Mouse (Mus musculus): ENCODE data around the gene Trp53rka. TPM values are rescaled to one million over a fixed set of nuclear protein-coding genes. Genes with fewer than 3 reads are reported as not detected.

Gene Trp53rka
- total and polyA plus RNA-seq, 2 experiments from 2014 or later: 35.0 to 39.7 TPM

DNA sequence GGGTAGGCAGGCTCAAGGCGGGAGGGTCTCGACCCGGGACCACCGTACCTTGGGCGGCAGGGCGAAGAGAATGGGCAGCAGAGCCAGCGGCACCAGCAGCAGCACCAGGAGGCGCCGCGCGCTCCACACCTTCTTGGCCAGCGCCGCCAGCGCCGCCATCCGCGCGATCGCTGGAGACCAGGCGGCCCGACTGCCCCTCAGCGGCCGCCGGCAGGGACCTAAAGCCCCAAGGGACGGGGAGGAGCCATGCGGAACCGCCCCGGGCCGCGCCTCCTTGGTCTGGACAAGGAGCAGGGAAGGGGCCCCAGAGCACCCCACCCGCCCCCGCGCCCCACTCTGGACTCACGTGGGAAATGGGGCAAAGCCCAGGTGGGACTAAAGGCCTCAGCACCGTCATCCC is 20.1 kb downstream of the Trp53rka start, which contains the start of gene Slc13a3:
Gene Slc13a3 (minus strand): TSS at position 228 of the 400 bp plus-strand sequence.
- no peaks in the 10 kb centered on the region for H3K36me3 ChIP-seq (ENCODE audit: insufficient read depth, low read length)
- DNase-seq (ENCODE audit: low spot score) (peak; percentile 36), ATAC-seq (peak; percentile 53; the same call in 1 of the 2 replicates)
- H3K27ac ChIP-seq: no peak within 1 kb of the TSS
- no peaks in the 10 kb centered on the region; the same call in 1 of the 2 replicates for H3K27me3 ChIP-seq (ENCODE audit: insufficient read depth, low read length)
- no peaks in the 10 kb centered on the region for H3K9me3 ChIP-seq (ENCODE audit: low read length)
- no peak for TF ChIP-seq CTCF (IDR thresholded peaks at IDR 0.05; ENCODE audit: low read depth)
- peak within 1 kb of the TSS; percentile 21; the same call in 1 of the 2 replicates for H3K9ac ChIP-seq (replicated peaks; ENCODE audit: low read length)
- peak within 1 kb of the TSS; percentile 18; the same call in 1 of the 2 replicates for H3K4me3 ChIP-seq (ENCODE audit: low read length)
- no peaks in the 10 kb centered on the region for H3K4me1 ChIP-seq (ENCODE audit: insufficient read depth, low read length)
- WGBS: 2% methylated on average over 32 of the region's 35 CpGs
- peak within 1 kb of the TSS; percentile 55 for H3K4me2 ChIP-seq (ENCODE audit: low read depth, low read length)

DNA sequence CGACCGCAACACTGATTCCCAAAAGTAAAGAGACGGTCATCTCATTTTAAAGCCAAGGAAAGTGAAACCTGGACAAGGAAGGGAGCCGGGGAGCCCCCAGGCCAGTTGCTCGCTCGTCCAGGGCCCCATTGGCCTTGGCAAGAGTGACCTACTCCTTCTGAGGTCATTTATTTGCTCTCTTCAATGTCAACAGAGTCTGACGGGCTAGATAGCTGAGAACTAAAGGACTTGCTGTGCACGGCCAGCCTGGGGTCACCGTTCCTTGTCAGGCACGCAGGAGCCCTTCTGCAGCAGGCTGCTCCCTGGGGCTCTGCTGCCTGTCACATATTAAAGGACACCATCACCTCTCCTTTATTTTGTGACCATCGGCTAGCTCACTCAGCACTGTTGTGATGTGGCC is 21.2 kb downstream of the Trp53rka start:
- ATAC-seq: no peak
- Histone ChIP-seq H3K9ac (replicated peaks; ENCODE audit: low read length) (no peak overlapping the region), H3K27ac (no peak overlapping the region), H3K4me3 (ENCODE audit: low read length) (no peak overlapping the region), H3K36me3 (ENCODE audit: insufficient read depth, low read length) (no peaks in the 10 kb centered on the region), H3K4me1 (ENCODE audit: insufficient read depth, low read length) (no peaks in the 10 kb centered on the region), H3K27me3 (ENCODE audit: insufficient read depth, low read length) (no peaks in the 10 kb centered on the region; the same call in 1 of the 2 replicates), H3K9me3 (ENCODE audit: low read length) (no peaks in the 10 kb centered on the region), H3K4me2 (ENCODE audit: low read depth, low read length) (peak overlapping the region; percentile 55; the same call in 1 of the 2 replicates)
- no peak for TF ChIP-seq CTCF (IDR thresholded peaks at IDR 0.05; ENCODE audit: low read depth)
- DNase-seq (ENCODE audit: low spot score): no peak
- WGBS: 73% methylated on average over 11 of the region's 11 CpGs

DNA sequence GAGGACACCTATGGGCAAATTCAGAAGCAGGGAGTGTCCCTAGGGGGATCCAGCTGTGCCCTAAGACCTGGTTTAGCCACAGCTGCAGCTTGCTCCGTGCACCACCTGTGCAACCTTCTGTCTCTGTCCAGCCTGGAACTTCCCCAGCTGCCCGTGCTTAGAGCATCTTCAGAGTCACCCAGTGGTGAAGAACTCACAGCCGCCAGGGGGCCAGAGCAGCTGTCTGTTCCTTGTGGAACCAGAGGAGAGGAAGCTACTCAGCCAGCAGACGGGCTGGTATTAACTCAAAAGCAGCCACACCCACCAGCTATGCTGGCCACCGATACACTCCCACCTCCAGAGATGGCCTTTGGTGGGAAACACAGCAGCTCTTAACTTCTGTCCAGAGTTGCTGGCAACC is 23.0 kb downstream of the Trp53rka start:
- no peaks in the 10 kb centered on the region; the same call in 1 of the 2 replicates for H3K27me3 ChIP-seq (ENCODE audit: insufficient read depth, low read length)
- no peak overlapping the region for H3K4me3 ChIP-seq (ENCODE audit: low read length)
- no peak overlapping the region for H3K9ac ChIP-seq (replicated peaks; ENCODE audit: low read length)
- H3K36me3 ChIP-seq (ENCODE audit: insufficient read depth, low read length): no peaks in the 10 kb centered on the region
- H3K9me3 ChIP-seq (ENCODE audit: low read length): no peaks in the 10 kb centered on the region
- ATAC-seq: no peak
- TF ChIP-seq CTCF (IDR thresholded peaks at IDR 0.05; ENCODE audit: low read depth): peak; percentile 38
- DNase-seq (ENCODE audit: low spot score): no peak
- 48% methylated on average over 5 of the region's 5 CpGs for WGBS
- H3K27ac ChIP-seq: no peak overlapping the region
- no peak overlapping the region for H3K4me2 ChIP-seq (ENCODE audit: low read depth, low read length)
- H3K4me1 ChIP-seq (ENCODE audit: insufficient read depth, low read length): no peaks in the 10 kb centered on the region

DNA sequence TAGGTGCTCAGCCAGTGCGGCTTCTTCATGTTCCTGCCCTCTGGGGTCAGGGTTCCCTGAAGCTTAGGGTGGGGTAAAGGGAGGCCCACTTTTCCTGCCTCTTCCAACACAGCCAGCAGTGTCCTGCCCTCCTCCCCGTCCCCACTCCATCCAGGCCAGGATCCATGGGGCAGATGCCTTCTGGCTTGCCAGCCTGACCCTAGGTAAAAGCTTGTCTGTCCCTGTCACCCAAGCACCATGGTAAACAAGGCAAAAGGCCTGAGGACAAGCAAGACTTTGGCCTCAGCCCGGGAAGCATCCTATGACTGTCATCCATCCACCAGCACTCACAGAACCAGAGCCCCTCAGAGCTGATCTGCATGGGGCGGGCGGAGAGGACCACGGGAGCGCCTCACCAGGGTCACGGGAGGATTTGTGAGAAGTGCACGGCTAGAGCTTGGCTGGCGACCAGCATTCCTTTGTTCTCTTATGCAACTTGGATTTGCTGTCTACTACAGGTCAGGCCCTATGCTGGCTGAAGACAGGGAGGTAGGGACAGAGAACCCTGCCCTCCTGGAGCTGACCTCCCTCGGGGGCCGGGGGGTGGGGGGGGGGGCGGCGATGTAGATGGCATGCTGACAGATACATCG is 25.2 kb downstream of the Trp53rka start:
- 40% methylated on average over 15 of the region's 15 CpGs for WGBS
- Histone ChIP-seq H3K4me3 (ENCODE audit: low read length) (no peak overlapping the region), H3K9ac (replicated peaks; ENCODE audit: low read length) (no peak overlapping the region), H3K4me2 (ENCODE audit: low read depth, low read length) (no peak overlapping the region), H3K36me3 (ENCODE audit: insufficient read depth, low read length) (no peaks in the 10 kb centered on the region), H3K4me1 (ENCODE audit: insufficient read depth, low read length) (no peaks in the 10 kb centered on the region), H3K9me3 (ENCODE audit: low read length) (no peaks in the 10 kb centered on the region), H3K27ac (no peak overlapping the region), H3K27me3 (ENCODE audit: insufficient read depth, low read length) (no peaks in the 10 kb centered on the region; the same call in 1 of the 2 replicates)
- no peak for TF ChIP-seq CTCF (IDR thresholded peaks at IDR 0.05; ENCODE audit: low read depth)
- no peak for ATAC-seq
- peak; percentile 42 for DNase-seq (ENCODE audit: low spot score)

DNA sequence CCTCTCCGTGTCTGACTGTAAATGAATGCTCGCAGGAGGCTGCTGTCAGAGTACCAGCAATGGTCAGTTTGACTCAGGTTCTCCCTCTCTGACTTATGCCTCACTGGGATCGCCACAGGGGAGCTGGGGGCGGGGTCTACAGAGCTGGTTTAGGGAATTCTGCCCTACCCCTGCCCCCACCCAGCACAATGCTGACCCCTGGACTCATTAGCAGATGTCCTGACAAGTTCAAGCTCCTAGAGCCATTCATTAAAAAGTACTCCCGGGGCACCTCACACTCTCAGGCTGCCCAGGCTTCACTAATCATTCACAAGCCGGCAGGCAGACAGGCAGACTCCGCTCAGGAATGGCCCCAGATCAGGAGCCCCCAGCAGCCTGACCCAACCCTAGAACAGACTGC is 33.5 kb downstream of the Trp53rka start:
- H3K4me3 ChIP-seq (ENCODE audit: low read length): no peak overlapping the region
- no peak for DNase-seq (ENCODE audit: low spot score)
- H3K4me1 ChIP-seq (ENCODE audit: insufficient read depth, low read length): no peaks in the 10 kb centered on the region
- H3K4me2 ChIP-seq (ENCODE audit: low read depth, low read length): no peak overlapping the region
- no peak for TF ChIP-seq CTCF (IDR thresholded peaks at IDR 0.05; ENCODE audit: low read depth)
- no peaks in the 10 kb centered on the region for H3K27me3 ChIP-seq (ENCODE audit: insufficient read depth, low read length)
- H3K9me3 ChIP-seq (ENCODE audit: low read length): no peaks in the 10 kb centered on the region
- H3K36me3 ChIP-seq (ENCODE audit: insufficient read depth, low read length): no peaks in the 10 kb centered on the region
- H3K9ac ChIP-seq (replicated peaks; ENCODE audit: low read length): no peak overlapping the region
- ATAC-seq: no peak
- H3K27ac ChIP-seq: no peak overlapping the region
- WGBS: 25% methylated on average over 7 of the region's 7 CpGs

DNA sequence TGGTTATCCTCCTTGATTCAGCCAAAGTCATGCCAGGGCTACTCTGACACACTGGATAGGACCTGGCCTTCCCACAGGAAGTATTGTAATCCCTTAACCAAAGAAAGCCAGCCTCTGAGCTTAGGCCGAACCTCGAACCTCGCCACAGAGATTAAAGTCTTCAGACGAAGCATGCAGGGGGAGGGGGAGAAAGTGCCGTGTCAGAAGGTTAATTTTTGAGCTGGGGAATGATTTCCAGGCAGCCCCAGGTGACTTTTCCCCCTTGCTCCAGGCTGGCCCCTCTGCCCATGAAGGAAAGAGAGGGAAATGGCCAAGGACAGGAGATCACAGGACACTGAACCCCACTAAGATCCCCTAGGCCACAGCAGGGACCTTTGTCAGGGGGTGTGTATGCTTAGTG is 34.9 kb downstream of the Trp53rka start:
- no peak for DNase-seq (ENCODE audit: low spot score)
- ATAC-seq: no peak
- no peak overlapping the region for H3K27ac ChIP-seq
- no peak overlapping the region for H3K9ac ChIP-seq (replicated peaks; ENCODE audit: low read length)
- H3K36me3 ChIP-seq (ENCODE audit: insufficient read depth, low read length): no peaks in the 10 kb centered on the region
- 69% methylated on average over 5 of the region's 5 CpGs for WGBS
- TF ChIP-seq CTCF (IDR thresholded peaks at IDR 0.05; ENCODE audit: low read depth): no peak
- no peak overlapping the region for H3K4me3 ChIP-seq (ENCODE audit: low read length)
- H3K9me3 ChIP-seq (ENCODE audit: low read length): no peaks in the 10 kb centered on the region
- H3K4me1 ChIP-seq (ENCODE audit: insufficient read depth, low read length): no peaks in the 10 kb centered on the region
- H3K27me3 ChIP-seq (ENCODE audit: insufficient read depth, low read length): no peaks in the 10 kb centered on the region
- no peak overlapping the region for H3K4me2 ChIP-seq (ENCODE audit: low read depth, low read length)

DNA sequence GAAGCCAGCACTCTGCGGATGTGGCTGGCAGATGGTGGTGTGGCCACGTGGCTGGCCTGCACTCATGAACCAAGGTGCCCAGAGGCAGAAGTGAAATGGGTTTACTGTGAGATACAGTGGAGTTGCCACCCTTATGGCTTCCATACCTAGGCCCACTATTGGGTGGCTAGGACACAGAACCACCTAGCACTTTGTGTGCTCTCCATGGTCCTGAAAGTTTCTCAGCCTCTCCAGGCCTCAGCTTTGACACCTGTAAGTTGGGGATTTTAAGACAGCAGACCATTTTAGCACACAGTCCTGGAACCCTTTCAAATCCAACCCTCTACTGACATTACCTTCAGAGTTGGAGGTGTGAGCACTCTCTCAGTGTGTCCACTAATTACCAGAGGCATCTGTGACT is 36.4 kb downstream of the Trp53rka start:
- Histone ChIP-seq H3K36me3 (ENCODE audit: insufficient read depth, low read length) (no peaks in the 10 kb centered on the region), H3K4me2 (ENCODE audit: low read depth, low read length) (no peak overlapping the region), H3K4me1 (ENCODE audit: insufficient read depth, low read length) (no peaks in the 10 kb centered on the region), H3K27ac (no peak overlapping the region), H3K4me3 (ENCODE audit: low read length) (no peak overlapping the region), H3K9me3 (ENCODE audit: low read length) (no peaks in the 10 kb centered on the region), H3K9ac (replicated peaks; ENCODE audit: low read length) (no peak overlapping the region), H3K27me3 (ENCODE audit: insufficient read depth, low read length) (no peaks in the 10 kb centered on the region)
- WGBS: 53% methylated on average over 2 of the region's 2 CpGs
- TF ChIP-seq CTCF (IDR thresholded peaks at IDR 0.05; ENCODE audit: low read depth): no peak
- ATAC-seq: no peak
- no peak for DNase-seq (ENCODE audit: low spot score)

Data from hindbrain, postnatal 0 days (tissue).